Mouse (Mus musculus) frontal cortex, adult (tissue): ENCODE data around the gene Mmp20.

Experiments used
- ATAC-seq: cut with Nextera tagmentation; 2 replicates; pipeline ENCODE4 v1.9.2; 2017; ENCODE audit warnings: mild to moderate bottlenecking, moderate library complexity, mixed read lengths; ENCODE audit not compliant: low TSS enrichment

Gene Mmp20

DNA sequence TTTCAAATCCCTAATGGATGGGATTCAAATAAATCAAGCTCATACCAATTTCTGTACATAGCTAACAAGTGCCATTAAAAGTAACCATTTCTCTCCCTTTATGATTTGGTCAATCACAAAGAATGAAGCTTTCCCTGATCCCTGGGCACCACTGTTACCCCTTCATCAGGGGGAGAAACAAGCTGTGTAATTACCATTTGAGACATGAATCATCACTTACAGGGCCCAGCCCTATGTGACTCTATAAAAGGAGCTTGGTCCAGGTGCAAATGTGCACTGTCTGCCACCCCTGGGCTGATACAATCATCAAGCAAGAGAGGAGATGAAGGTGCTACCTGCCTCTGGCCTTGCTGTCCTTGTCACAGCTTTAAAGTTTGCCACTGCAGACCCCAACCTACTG, at the start of gene Mmp20:
Gene Mmp20, plus strand, starts transcription at position 301 of the 400 bp plus-strand sequence.
- ATAC-seq = no peak

- no peak for ATAC-seq
Observed at GRCm38 (mm10) chr9:7590063-7590462, 38.0 kb upstream of the Mmp20 start.

DNA sequence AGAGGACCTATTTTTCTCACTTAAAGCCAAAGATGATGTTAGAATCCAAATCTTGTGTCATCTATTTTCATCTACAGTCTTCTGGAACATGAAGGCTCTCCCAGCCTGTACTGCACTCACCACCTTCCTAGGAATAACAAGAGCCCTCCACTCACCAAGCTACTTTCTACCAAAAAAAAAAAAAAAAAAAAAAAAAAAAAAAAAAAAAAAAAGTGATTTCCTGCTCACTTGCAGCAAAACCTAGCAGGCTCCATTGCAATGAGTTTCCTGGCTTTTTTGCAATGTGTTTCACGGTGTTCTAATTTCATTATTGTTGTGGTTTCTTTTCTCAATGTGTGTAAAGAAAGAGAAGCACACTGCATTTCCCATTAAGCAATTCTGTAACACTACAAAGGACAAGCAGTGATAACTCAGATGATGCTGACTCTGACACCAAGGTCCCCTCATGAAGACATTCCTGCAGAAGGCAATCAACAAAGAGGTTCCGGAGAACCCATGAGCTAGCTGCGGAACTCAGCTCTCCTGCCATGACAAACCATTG, 34.7 kb upstream of the Mmp20 start:
- no peak for ATAC-seq

GRCm38 (mm10) chr9:7594816-7595540, 33.1 kb upstream of the Mmp20 start:
- peak; percentile 100 for ATAC-seq

DNA sequence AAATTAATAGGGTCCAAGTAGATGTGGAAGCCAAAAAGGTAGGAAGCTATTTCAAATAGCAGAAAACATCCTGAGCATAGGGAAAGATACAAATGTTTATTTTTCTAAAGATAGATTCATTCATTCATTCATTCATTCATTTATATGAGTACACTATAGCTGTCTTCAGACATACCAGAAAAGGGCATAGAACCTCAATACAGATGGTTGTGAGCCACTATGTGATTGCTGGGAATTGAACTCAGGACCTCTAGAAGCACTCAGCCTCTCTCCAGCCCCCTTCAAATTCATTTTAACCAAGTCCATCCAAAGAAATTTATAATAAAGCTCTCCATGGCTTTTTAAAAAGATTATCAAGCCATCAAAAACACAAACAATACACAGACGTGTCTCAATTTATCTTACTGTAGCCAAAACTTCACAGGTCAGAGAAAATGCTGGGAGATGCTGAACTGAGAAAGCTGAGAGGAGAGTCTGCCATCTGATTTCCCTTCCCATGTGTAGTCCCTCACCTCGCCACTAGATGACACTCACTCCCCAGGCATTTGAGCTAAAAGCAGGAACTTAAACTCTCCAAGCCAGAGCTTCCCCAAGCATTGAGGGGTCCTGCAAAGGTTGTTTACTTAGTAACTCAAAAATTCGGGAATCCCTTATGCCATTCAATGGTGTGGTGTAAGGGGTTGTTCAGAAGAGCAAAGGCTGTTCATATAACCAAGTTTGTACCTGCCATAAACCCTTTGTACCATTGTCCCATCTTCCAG, 24.9 kb upstream of the Mmp20 start:
- peak; percentile 93 for ATAC-seq

- ATAC-seq = peak; percentile 55; the same call in 1 of the 2 replicates
Observed at GRCm38 (mm10) chr9:7604005-7604404, 24.0 kb upstream of the Mmp20 start.

DNA sequence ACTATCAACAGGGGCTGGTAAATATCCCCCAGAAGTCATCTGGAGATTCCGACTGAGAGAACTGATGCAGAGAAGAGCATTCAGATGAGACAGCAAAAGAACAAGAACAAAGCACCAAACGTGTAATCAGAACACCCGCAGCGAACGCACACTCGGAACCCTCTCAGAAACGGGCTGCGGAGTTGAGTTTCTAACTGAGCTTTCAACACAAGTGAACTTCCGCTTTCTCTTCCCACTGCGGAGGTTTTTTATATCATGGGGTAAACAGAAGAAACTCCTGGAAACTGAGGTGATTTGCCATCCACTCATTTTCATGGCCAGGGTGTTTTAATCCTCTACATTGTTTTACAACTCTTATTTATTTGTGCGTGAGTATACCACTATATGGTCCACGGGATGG, 22.4 kb upstream of the Mmp20 start:
- ATAC-seq = no peak

- ATAC-seq = no peak
Observed at GRCm38 (mm10) chr9:7622582-7622981, 5.4 kb upstream of the Mmp20 start.

DNA sequence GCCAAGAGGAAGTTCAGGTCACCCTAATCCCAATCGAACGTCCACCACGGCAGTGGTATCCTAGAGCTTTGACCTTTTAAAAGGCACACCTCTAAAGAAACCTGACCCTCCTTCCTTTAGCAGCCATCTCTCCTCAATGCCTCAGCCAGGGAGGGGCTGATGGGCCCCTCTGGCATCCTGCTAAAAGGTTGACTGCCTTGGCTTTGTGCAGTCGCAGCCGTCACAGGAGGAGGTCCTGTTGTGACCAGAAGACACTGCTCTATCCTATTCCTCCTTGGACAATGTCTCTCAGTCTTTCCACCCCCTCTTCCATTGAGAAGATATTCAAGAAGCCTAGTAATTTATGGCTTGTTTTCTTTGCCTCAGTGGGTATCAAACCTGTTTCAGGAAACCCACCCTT, 5.9 kb downstream of the Mmp20 start:
- no peak for ATAC-seq

DNA sequence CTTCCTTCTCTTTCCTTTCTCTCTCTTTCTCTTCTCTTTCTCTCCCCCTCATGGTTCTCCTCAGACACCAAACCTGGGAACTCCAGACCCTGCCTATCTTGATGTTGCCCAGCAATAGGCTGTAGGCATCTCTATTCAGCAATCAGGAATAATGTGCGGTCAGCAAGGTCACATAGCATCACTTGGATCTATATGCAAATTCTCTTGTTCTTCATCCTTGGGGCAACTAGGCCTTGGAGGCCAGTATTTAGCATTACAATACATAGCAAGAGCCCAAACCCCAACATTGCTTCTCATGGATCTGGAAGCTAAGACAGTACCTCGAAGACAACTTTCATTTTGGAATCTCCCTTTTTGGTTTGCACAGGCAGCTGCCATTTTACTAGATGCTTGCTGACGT, 19.9 kb downstream of the Mmp20 start:
- no peak for ATAC-seq

DNA sequence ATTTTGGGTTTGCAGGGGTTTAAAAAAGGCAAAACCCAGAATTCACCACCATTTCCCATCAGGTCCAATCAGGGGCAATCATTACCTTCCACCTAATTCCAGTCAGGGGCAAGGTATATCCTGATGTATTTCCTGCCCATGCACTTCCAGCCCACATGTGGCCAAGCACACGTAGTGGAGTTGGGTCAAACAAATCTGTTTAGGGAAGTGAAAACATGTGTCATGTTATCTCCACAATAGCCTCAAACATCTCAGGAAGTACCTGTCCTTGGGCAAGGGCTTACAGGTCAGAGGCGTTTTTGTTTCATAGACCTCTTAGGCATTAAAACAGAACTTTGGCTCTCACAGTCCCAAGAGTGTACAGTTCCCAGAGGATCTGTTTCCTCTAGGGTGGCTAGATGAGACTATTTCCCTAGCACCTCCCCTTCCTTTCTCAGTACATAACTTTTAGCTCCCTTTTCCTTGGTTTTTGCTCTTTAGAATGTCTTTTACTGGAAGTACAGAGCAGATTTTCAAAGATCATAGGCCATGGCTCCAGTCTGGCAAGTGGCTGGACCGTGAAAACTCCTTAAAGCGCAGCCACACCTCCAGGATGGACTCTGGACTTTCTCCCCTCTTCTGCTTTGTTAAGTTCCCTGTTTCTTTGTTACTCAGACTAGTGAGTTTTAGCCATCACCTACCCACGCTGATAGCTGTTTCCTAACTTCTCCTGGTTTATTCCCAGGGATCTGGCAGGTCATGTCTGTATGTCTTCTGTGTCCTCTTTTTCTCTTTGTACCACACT, 22.6 kb downstream of the Mmp20 start:
- no peak for ATAC-seq

- ATAC-seq = no peak
Observed at GRCm38 (mm10) chr9:7652351-7653085, 24.5 kb downstream of the Mmp20 start.

DNA sequence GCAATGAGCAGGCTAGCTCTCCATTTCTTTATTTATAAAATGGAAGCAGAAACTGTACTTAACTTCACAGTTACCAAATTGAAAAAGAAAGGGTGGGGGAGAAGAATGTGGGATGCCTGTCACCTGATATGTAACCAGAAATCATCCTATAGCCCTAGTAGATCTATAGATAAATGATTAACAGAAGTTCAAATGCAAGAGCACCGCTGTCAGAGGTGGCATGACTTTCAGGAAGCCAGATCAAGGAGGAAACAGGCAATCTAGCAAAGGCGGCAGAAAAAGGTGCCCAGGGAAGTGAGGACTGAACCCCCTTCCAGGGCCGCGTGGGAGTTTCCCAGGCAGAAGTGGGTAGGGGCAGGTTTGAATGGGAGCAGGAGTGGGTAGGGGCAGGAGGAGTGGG, 29.9 kb downstream of the Mmp20 start:
- ATAC-seq = no peak

DNA sequence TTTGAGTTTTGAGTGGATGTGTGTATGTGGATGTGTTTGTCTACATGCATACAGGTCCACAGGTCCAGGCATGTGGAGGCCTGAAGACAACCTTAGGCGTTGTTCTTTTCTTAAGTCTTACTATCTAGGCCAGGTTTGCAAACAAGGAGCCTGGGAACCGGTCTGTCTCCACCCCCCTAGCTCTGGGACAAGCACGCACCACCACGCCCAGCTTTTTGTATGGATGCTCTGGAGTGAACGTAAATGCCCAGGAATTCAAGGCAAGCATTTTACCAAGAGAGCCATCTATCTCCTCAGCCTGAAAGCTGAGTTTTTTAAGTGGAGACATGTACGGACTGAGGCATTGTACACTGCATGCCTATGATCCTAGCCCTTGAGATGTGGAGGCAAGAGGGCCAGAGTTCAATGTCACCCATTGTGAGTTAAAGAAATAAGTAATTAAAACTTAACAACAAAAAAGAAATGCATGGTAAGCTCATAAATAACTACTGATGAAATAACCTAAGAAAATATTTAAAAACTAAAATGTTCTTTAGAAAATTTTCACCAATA, 31.5 kb downstream of the Mmp20 start:
- ATAC-seq = no peak

DNA sequence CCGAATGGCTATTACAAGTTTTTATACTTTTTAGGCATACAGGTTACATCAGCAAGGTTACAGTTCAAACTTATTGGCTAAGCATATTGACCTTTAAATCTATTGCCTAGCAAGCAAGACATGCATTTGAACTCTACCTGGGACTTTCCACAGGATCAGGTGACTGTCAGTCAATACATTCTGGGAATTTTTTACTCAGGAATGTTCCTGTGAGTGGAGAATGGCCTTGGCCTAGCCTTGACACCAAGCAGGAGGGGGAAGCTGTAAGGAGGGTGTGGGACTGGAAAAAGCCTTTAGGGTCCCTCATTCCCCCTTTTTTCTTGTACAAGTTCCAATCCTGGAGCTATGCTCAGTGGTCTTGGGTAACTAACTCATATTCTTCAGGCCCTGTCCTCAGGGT, 33.3 kb downstream of the Mmp20 start:
- no peak for ATAC-seq

- no peak for ATAC-seq
Observed at GRCm38 (mm10) chr9:7669674-7670073, 41.6 kb downstream of the Mmp20 start.

DNA sequence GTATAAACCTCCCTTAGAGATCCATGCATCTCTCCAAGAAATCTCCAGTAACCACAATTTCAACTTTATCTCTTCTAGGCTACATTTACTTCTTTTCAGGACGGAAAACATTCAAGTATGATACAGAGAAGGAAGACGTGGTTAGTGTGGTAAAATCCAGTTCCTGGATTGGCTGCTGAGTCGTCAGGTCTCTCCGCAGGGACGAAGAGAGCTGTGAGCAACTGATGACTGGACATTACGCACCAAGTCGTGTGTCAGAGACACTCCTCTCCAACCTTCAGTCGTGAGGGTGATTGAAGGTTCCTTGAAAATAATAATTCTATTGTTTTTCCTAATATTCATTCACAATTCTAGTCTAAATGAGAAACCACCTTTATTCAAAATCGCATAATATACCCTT, 45.0 kb downstream of the Mmp20 start:
- ATAC-seq = no peak

- ATAC-seq = no peak
Observed at GRCm38 (mm10) chr9:7678154-7678837, 50.3 kb downstream of the Mmp20 start.

DNA sequence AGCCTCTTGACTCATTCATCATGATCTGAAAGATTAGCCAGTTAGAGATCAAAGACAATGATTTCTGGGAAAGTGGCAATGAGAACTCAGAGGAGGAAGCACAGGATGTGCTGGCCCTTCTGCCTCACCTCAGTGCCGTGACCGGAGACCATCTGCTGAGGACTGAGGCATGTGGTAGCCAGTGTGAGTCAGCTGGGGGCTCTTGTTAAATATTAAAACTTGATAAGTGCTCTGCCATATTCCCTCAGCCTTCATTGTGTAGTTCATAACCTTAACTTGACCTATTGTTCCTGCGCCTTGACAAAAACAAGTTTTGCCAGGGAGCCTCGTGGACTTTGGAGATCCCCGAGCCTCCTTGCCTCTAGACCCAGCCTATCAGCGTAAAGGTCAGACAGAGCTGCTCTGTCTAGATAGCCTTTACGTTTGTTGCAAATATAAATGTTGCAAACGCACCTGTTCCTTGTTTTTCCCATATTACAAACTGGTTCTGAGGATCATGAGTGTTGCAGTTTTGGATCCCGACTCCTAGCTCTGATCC, 54.1 kb downstream of the Mmp20 start:
- ATAC-seq = no peak

- no peak for ATAC-seq
Observed at GRCm38 (mm10) chr9:7686024-7686423, 58.0 kb downstream of the Mmp20 start.
